Mouse (Mus musculus) left cerebral cortex, postnatal 25 days (tissue): ENCODE data around the gene Slc39a11. TPM values are rescaled to one million over a fixed set of nuclear protein-coding genes. Genes with fewer than 3 reads are reported as not detected.

Source experiments
- DNase-seq, 2 experiments: peaks; one replicate each; pipeline ENCODE4 v3.0.0; 2022; ENCODE audit warnings: low spot score in 2 of 2, mixed read lengths in 1 of 2
- intact Hi-C: fragments of 180-260 bp; cut with DNase I; formaldehyde crosslinking; loops from one replicate; pipeline ENCODE4 v1.15.1; 2025
- total RNA-seq, 2 experiments: library from RNA; stranded (reverse); gene quantifications; 2 replicates each; pipeline ENCODE4 v1.2.3; 2021

Gene Slc39a11
- total RNA-seq, 2 experiments from 2014 or later: 11.4 to 13.9 TPM

DNA sequence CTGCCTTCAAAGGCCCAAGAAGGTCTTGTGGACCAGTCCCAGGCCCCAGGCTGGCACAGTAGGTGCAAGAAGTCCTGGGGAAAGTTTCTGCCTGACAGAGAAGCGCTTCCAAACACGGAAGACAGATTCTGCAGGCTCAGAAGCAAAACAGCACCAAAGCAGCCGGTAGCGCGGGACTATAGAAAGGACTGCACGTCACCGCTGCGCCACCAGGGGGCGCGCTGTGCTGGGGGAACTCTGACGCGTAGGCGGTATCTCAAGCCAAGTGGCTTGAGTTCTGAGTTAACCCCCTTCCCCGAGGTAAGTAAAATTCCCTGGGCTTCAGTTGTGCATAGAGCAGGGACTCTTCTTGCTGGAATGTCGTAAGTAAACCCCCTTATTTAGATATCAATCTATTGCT is 1.7 kb downstream of the Slc39a11 start:
- DNase-seq: peak; percentile 73 to 79
- intact Hi-C loops: loop anchor here (1.0 to 2.0 kb wide), 2 partner anchors 35 to 163 kb away; no protein-coding TSS in a partner anchor

DNA sequence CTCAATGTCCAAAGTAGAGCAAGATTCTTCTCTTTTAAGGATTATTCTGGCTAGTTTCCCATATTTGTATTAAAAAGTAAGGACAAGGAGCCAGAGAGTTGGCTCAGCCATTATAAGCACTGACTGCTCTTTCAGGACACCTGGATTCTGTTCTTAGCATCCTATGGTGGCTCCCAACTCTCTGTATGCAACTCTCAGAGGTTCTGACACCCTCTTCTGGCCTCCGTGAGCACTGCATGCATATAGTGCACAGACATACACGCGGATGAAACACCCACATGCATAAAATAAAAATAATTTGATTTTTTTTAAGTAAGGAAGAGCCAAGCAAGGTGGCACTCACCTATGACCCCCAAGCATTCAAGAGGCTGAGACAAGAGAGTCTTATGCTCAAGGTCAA is 4.7 kb downstream of the Slc39a11 start:
- intact Hi-C loops: no loop called here
- DNase-seq: no peak

DNA sequence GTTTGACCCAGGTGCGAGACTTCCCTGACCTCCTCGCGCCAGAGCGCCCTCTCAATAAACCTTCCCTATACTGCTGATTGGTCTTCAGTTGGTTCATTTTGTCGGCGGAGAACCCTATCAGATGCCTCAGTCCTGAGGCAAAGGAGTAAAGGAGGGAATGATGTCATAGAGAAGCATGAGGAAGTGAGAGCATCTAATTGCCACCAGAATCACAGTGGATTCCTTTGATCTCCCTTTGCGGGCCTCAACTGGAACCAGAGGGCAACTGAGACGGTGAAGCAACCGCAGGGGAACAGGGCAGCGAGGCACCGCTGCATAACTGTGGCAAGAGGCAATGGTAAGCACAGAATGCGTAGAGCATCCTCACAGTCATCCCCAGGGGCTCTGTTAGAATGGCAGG is 11.2 kb downstream of the Slc39a11 start:
- DNase-seq: no peak
- intact Hi-C loops: no loop called here

DNA sequence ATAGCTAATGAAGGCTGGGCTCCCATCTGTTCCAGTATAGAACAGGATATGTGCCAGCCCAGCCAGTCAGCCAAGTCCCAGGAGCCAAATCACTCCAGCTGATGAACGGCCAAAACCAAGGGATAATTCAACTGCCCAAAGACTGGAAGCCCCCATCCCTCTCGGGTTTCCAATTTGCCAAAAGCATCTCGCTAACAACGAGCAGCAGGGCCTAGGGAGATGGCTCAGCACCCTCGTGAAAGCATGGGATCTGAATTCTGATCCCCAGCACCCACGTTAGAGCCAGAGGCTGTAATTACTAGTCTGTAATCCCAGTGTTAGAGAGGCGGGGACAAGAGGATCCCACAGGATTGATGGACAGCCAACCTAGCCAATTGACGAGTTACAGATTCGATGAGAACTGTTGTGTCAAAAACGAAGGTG is 15.2 kb downstream of the Slc39a11 start:
- DNase-seq: no peak
- intact Hi-C loops: no loop called here

DNA sequence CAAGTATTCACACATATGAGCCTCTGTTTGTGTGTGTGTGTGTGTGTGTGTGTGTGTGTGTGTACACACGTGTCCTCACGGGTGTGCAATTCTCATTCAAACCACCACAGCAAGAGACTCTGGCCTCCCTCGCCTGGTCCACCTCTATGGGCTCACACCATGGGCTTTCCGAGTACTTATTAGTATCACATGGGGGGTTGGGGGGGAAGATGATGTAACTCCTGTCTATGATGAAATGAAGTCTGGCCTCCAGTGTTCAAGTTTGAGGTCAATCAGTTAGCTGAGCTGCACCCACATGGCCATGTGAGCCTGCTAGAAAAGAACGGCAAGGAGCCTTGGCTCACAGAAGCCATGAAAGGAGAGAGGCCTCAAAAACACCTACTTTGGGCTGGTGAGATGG is 16.5 kb downstream of the Slc39a11 start:
- DNase-seq: no peak
- intact Hi-C loops: no loop called here

DNA sequence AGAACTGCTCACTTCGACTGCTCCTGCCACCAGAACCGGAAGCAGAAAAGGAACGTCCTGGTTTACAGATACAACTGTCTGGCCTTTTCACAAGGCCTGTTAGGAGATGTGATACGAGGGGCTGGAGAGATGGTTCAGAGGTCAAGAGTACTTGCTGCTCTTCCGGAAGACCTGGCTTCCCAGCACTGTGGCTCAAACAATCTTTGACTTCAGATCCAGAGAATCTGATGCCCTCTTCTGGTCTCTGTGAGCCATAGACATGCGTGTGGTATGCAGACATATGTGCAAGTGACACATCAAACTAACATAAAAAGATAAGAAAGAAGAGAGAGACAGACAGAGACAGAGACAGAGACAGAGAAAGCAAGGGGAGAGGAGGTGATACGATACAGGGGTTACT is 17.6 kb downstream of the Slc39a11 start:
- intact Hi-C loops: no loop called here
- DNase-seq: no peak

DNA sequence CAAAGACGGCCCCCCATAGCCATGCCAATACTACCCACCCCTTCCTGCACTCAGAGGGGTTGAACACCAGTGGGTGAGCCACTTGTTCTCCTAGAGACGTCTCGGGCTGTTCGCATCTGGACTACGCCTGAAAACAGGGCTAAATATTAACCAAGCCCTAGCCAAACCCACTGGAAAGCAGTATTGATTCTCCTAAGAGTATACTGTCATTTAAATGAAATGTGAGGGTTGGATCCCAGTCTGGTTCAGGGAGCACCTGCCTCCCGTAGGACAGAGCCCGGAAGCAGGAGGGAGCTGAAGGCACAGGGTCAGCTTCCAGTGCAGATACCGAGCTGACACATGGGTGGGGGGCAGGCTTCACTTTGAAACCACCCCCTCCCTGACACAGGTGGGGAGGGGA is 18.0 kb downstream of the Slc39a11 start:
- intact Hi-C loops: loop anchor here (2.0 kb wide), 1 partner anchor 335 kb away; no protein-coding TSS in a partner anchor
- DNase-seq: no peak

DNA sequence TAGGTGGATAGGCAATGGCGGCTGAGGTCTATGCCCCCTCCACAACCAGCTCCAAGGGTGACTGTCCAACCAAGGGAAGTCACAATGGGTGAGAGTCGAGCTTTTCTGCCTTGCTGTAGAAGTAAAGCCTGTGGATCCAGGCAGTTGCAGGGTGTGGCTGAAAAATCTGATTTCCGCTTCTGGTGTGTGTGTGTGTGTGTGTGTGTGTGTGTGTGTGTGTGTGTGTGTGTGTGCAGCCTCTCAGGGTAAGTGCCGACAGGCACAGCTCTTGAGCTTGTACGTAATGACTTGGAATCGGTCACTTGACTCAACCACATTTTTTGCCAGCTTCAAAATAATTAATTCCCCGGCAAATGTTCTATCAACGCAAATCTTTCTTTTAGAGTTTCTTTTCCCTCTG is 18.6 kb downstream of the Slc39a11 start:
- intact Hi-C loops: loop anchor here (2.0 kb wide), 1 partner anchor 335 kb away; no protein-coding TSS in a partner anchor
- no peak for DNase-seq

DNA sequence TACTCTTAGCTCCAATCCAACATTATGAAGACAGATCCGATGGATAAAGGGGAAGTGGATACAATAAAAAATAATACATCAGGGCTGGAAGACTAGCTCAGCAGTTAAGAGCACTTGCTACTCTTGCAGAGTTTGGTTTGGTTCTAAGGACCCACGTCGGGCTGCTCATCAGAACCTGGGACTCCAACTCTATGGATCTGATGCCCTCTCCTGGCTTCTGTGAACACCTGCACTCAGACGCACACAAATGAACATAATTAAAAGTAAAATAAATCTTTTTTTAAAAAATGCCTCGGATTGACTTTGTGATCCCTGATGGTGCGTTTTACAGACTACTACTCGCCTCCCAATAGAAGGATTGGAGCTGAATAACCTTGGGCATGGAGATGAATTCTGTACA is 19.2 kb downstream of the Slc39a11 start:
- DNase-seq: peak in 1 of 2 experiments; percentile 27

DNA sequence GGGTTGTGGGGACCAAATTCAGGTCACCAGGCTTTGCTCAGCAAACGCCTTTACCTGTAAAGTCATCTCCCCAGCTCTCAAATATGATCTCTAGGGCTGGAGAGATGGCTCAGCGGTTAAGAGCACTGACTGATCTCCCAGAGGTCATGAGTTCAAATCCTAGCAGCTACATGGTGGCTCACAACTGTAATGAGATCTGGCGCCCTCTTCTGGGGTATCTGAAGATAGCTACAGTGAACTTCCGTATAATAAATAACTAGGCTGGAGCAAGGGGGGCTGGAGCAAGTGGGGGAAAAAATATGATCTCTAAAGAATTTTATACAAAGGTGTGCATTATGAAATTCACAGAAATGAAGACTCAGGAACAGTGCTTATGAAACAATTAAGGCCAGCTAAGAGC is 22.1 kb downstream of the Slc39a11 start:
- intact Hi-C loops: loop anchor here (5.0 kb wide), 1 partner anchor 455 kb away; no protein-coding TSS in a partner anchor
- DNase-seq: no peak

More for the DNA sequence above, 19.2 kb downstream of the Slc39a11 start:
- intact Hi-C loops: loop anchor here (2.0 kb wide), 1 partner anchor 334 kb away; no protein-coding TSS in a partner anchor

DNA sequence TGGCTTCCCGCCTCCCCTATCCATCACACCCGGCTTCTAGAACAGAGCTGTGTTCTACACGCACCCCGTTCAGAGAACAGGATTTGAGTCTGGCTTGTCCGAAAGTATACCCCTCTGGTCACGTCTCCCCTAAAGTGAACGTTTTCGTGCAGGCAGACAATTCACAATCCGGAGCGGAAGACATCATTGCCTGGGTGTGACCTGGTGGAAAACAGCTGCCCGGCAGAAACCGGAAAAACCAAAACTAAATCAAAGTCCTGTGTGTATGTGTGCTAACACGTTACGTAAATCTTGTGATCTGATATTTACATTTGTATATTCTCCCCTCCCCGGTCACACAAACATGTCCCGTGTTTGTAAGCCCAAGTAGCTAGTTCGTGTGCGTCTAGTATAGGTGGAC is 24.4 kb downstream of the Slc39a11 start:
- DNase-seq: no peak
- intact Hi-C loops: loop anchor here (5.0 kb wide), 1 partner anchor 453 kb away; no protein-coding TSS in a partner anchor

DNA sequence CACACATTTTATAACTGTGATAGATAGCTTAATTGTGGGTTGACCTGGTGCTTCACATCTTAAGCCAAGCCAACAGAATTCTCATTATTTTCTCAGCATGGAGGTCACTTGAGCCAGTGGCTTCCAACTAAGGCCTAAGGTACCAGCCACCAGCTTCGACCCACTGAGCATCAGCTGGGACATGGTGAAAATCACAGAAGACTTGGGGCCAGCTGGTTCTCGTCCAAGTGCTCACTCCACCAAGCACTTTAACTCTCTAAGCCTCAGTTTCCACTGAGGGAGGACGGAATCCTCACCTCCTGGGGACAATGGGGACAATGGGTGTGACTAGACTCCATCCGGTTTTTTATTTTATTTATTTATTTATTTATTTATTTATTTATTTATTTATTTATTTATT is 27.9 kb downstream of the Slc39a11 start:
- DNase-seq: no peak
- intact Hi-C loops: no loop called here

DNA sequence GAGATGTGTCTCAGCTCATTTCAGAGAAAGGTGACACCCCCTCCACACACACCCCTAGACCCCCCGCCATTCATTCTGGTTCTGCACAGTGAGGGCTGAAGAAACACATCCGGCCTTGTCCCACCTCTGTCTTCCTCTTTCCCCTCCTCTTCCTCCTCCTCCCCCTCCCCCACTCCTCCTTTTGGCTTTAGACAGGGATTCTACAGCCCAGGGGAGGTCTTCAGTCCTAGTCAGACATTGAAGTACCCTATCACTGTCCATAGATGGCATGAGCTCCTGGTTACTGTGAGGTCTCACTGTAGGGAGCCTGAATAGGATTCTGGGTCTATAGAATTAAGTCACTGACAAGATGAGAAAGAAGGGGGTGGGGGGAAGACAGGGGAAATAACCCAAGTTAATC is 28.9 kb downstream of the Slc39a11 start:
- intact Hi-C loops: no loop called here
- no peak for DNase-seq

DNA sequence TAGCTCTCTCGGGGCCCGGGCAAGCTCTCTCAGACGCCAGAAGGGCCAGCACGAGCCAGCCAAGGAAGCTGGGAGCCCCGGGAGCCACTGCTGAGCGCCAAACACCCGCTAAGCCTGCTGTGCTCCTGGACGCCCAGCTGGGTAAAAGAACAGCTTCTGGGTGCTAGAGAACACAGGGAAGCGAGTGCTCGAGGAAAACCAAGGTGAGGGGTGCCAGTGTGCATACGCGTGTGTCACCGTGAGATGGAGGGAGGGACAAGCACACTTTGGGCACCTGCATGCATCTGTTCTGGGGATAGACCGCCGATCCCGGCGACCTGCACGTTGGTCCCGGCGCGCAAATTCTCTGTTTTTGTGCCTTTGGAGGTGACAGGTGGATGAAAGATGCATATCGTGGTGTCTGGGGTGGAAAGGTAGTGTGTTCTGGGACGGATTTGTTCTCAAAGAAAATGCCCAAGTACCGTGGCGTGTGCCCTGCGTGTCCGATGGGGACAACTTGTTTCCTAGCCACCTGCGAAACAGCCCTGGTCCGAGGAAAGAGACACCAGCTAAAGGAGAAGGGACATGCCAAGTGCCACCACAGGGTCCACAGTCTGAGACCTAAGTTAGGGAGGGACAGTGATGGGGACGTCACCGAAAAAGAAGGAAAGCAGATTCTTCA is 30.3 kb downstream of the Slc39a11 start:
- intact Hi-C loops: loop anchor here (2.0 kb wide), 1 partner anchor 323 kb away; no protein-coding TSS in a partner anchor
- no peak for DNase-seq

DNA sequence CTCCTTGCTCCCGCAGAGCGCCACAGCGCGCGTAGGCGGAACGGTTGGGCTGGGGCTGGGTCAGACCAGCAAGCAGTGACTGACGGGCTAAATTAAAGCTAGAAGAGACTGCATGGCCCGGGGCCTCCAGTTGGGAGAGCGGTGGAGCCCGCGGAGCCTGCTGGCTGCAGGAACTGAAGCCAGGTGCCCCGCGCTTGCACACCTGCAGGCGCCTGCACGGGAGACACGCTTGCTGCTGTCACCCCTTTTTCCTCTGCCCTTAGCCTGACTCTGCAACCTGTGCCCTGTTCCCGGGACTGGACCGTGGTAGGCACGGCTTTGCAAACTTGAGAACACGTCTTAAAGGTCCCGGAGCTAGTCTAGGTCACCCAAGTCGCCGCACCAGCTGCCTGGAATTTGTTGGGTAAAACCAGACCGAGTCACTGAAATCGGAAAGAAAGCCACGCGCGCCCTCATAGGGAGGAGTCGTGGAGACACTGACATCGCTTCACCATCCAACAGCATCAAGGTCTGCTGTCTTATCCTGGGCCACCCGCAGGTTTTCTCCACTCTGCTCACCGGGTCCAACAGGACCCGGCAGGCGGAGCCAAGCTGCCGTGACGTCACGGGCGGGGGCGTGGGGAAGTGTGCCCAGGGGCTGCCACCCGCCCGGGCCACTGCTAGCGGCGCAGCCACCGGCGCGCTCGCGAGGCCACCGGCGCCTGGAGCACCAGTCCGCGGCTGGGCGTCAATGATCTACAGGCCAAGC is 31.0 kb downstream of the Slc39a11 start, which contains the start of gene Sstr2:
Gene Sstr2, plus strand, starts transcription at position 671 of the 748 bp plus-strand sequence.
- intact Hi-C loops: loop anchor here (2.0 kb wide), 1 partner anchor 322 kb away; no protein-coding TSS in a partner anchor
- DNase-seq: peak; percentile 81 to 85

DNA sequence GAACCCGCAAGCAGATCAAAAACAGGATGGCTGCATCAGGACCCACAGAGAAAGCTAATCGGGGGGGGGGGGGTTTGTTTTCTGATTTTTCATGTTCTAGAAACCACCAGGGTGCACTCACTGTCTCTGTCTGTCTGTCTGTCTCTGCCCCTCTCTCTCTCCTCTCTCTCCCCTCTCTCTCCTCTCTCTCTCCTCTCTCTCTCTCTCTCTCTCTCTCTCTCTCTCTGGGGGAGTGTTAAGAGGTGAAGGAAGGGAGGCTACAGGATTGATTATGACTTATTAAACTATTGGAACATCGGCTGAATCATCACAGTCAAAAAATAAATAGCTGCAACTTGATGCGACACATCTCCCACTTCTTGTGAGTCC is 31.6 kb downstream of the Slc39a11 start:
- intact Hi-C loops: loop anchor here (2.0 kb wide), 1 partner anchor 321 kb away; no protein-coding TSS in a partner anchor
- no peak for DNase-seq

DNA sequence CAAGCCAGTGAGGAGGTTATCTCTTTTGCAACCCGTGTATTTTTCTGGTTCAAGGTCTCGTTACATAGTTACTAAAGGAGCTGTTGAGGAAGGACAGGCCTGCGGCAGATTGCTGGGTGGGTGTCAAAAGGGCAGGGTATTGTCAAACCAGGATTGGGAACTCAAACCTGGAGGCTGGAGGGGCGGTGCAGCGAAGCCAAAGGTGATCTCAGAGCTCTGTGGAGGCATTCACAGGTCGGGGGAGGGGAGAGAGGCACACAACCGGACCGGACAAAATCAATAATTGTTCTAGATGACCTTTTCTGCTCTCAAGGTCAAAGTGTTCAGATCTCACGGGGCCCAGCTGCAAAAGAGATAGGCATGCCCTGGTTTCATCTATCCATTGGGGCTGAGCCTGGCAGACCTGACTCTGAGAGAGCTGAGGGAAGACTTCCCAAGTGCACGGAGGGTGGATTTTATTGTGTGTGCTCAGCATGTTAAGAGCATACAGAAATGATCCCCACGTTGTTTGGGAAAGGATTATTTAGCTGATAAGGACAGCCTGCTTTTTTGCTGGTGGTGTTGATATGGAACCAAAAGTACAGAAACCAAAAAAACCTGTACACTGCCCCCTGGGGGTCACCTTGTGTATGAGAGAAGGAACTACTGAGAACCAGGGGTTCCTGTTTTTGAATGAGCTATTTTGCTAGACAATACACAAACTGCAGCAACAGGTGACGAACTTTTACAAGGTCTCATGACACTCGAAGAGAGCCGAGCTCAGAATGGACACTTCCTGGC is 32.6 kb downstream of the Slc39a11 start:
- intact Hi-C loops: no loop called here
- DNase-seq: peak; percentile 61 to 71

DNA sequence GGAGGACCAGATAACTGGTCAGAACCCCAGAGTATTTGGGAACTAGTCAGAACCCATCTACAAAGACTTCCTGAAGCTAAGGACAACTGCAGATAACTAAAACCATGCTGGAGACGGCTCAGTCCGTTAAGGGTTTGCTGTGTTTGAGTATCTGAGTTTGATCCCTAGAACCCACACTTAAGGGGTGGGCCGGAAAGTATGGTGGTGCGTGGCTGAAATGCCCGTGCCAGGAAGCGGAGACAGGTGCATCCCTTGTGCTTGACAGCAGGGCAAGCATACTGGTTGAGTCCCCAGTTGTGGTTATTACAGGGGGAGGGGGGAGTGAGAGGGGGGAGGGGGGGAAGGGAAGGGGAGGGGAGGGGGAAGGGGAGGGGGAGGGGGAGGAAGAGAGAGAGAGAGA is 35.4 kb downstream of the Slc39a11 start:
- no peak for DNase-seq
- intact Hi-C loops: loop anchor here (5.0 kb wide), 4 partner anchors 97 to 437 kb away; no protein-coding TSS in a partner anchor

DNA sequence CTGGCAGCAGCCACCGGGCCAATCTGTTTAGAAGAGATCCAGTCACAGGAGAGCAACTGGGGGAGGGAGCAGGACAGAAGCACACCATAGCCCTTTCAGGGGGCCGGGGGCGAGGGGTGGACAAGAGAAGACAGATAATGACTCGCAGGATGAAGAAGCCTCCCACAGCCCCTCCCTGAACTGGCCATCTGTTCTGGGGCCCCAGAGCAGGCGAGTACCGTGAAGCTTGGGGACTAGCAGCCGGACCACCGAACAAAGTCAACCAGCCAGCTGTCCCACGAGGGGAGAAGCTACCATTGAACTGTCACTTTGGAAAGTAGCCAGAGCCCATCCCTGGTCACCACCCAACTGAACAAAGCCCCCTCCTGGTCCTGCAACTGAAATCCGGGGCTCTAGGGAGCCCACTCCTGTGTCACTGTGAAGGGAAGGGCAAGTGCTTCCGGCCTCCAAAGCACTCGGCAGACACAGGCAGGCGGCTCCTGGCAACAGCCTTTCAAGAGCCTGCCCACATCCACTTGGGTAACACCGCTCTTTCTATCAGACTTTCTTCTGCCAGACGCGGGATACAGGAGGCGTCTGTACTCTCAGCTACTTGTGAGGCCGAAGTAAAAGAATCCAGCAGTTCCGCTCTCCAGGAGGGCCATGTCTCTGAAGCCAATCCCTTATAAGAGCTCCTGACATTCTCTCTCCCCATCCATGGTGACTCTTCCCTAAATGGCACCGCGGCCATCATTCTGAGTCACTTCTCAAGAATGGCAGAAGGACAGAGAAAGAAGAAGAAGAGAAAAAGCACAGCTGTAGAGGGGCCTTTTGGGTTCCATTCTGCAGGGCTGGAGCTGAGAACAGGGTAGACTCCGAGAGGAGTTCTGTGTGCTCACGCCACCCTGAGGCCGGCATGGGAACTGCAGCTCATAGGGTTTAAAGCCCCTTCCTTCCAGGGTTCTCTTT is 37.9 kb downstream of the Slc39a11 start:
- DNase-seq: peak; percentile 53 to 73
- intact Hi-C loops: loop anchor here (2.0 to 5.0 kb wide), 5 partner anchors 47 to 435 kb away; no protein-coding TSS in a partner anchor
